Mouse (Mus musculus) limb, embryonic 11.5 days (tissue): ENCODE results near the gene Bicc1. TPM values are rescaled to one million over a fixed set of nuclear protein-coding genes. Genes with fewer than 3 reads are reported as not detected.
A peak's percentile ranks its signal among the peaks of the same experiment; 100 is the strongest.

ENCODE experiments used
- ATAC-seq: fragments of 200-750 bp; cut with Nextera tagmentation; 2 replicates; pipeline ENCODE4 v1.8.0; 2017; ENCODE audit warnings: low read depth; ENCODE audit not compliant: insufficient number of reproducible peaks, low FRiP score, low TSS enrichment
- DNase-seq: peaks from one replicate; pipeline ENCODE4 v3.0.0-alpha.2; 2015; ENCODE audit warnings: low spot score
- H3K27ac ChIP-seq: fragments of 300-500 bp; sonication (generic); replicated peaks from 2 replicates; pipeline ENCODE4 v1.5.1; 2014; ENCODE audit warnings: low read depth, mild to moderate bottlenecking, low read length
- H3K27me3 ChIP-seq: fragments of 300-500 bp; sonication (generic); 2 replicates; pipeline ENCODE4 v1.6.1; 2014; ENCODE audit warnings: mild to moderate bottlenecking, low read length, mixed read lengths; ENCODE audit not compliant: control insufficient read depth, insufficient read depth
- H3K36me3 ChIP-seq: fragments of 300-500 bp; sonication (generic); 2 replicates; pipeline ENCODE4 v1.6.1; 2014; ENCODE audit warnings: mild to moderate bottlenecking, low read length, moderate library complexity, mixed read lengths; ENCODE audit not compliant: control insufficient read depth, insufficient read depth
- H3K4me1 ChIP-seq: fragments of 300-500 bp; sonication (generic); 2 replicates; pipeline ENCODE4 v1.6.1; 2014; ENCODE audit warnings: low read length, mixed read lengths; ENCODE audit not compliant: control insufficient read depth, insufficient read depth
- H3K4me2 ChIP-seq: fragments of 300-500 bp; sonication (generic); 2 replicates; pipeline ENCODE4 v1.6.1; 2014; ENCODE audit warnings: low read depth, mild to moderate bottlenecking, moderate library complexity; ENCODE audit not compliant: severe bottlenecking
- H3K4me3 ChIP-seq: fragments of 300-500 bp; sonication (generic); 2 replicates; pipeline ENCODE4 v1.5.1; 2014; ENCODE audit warnings: low read depth, low read length
- H3K9ac ChIP-seq: fragments of 300-500 bp; sonication (generic); 2 replicates; pipeline ENCODE4 v1.6.1; 2014; ENCODE audit warnings: mild to moderate bottlenecking, low read length
- H3K9me3 ChIP-seq: fragments of 300-500 bp; sonication (generic); 2 replicates; pipeline ENCODE4 v1.6.1; 2016; ENCODE audit warnings: low read length; ENCODE audit not compliant: control insufficient read depth
- WGBS: fragments of 180-500 bp; shearing (Covaris S2); extraction: QIAGEN DNeasy Blood & Tissue Kit; methylation state at CpG from one replicate; pipeline ENCODE4 v1.1.7; 2014; 5-methylcytosine and 5-hydroxymethylcytosine counted together
- polyA plus RNA-seq: library from polyadenylated mRNA; unstranded; fragments of >200 nt; fragmentation: Nextera tagmentation; extraction: Ambion mirVana; gene quantifications from 2 replicates; pipeline ENCODE4 v1.2.1, GENCODE M21; 2014

The Bicc1 gene
- polyA plus RNA-seq, 1 experiment from 2014 or later, result 8.5 TPM

- WGBS, result 94% methylated on average over 5 of the region's 5 CpGs
Observed at GRCm38 (mm10) chr10:71078856-71079255, 80.6 kb downstream of the Bicc1 start.

GRCm38 (mm10) chr10:71065009-71065408 lies 94.5 kb downstream of the Bicc1 start:
- no peak overlapping the region for H3K4me2 ChIP-seq
- H3K9me3 ChIP-seq, result no peaks in the 10 kb centered on the region
- H3K27ac ChIP-seq, result no peak overlapping the region
- H3K27me3 ChIP-seq, result no peaks in the 10 kb centered on the region
- 77% methylated on average over 4 of the region's 4 CpGs for WGBS
- no peak for ATAC-seq
- H3K4me1 ChIP-seq, result no peaks in the 10 kb centered on the region
- no peaks in the 10 kb centered on the region for H3K36me3 ChIP-seq
- H3K9ac ChIP-seq, result no peak overlapping the region
- DNase-seq, result no peak
- H3K4me3 ChIP-seq, result no peak overlapping the region

More at GRCm38 (mm10) chr10:71078856-71079255, 80.6 kb downstream of the Bicc1 start:
- no peaks in the 10 kb centered on the region for H3K36me3 ChIP-seq
- no peaks in the 10 kb centered on the region for H3K9me3 ChIP-seq
- no peak overlapping the region for H3K4me3 ChIP-seq
- no peak overlapping the region for H3K9ac ChIP-seq
- H3K4me1 ChIP-seq, result no peaks in the 10 kb centered on the region
- ATAC-seq (no peak), DNase-seq (no peak)
- H3K4me2 ChIP-seq, result no peak overlapping the region
- no peaks in the 10 kb centered on the region for H3K27me3 ChIP-seq
- H3K27ac ChIP-seq, result no peak overlapping the region

GRCm38 (mm10) chr10:71064576-71064975 lies 94.9 kb downstream of the Bicc1 start:
- Histone ChIP-seq H3K9ac (no peak overlapping the region), H3K4me2 (no peak overlapping the region), H3K36me3 (no peaks in the 10 kb centered on the region), H3K4me3 (no peak overlapping the region), H3K27me3 (no peaks in the 10 kb centered on the region), H3K27ac (no peak overlapping the region), H3K4me1 (no peaks in the 10 kb centered on the region), H3K9me3 (no peaks in the 10 kb centered on the region)
- WGBS, result 93% methylated on average over 6 of the region's 6 CpGs
- no peak for DNase-seq
- ATAC-seq, result no peak

- ATAC-seq, result no peak
- 79% methylated on average over 6 of the region's 6 CpGs for WGBS
- H3K9ac ChIP-seq, result no peak overlapping the region
- no peaks in the 10 kb centered on the region for H3K27me3 ChIP-seq
- H3K36me3 ChIP-seq, result no peaks in the 10 kb centered on the region
- H3K27ac ChIP-seq, result no peak overlapping the region
- no peak overlapping the region for H3K4me3 ChIP-seq
- H3K9me3 ChIP-seq, result no peaks in the 10 kb centered on the region
- peaks cover 7% of the 10 kb centered on the region for H3K4me1 ChIP-seq
- DNase-seq, result no peak
- no peak overlapping the region for H3K4me2 ChIP-seq
Observed at GRCm38 (mm10) chr10:71062151-71062550, 97.3 kb downstream of the Bicc1 start.

GRCm38 (mm10) chr10:71060269-71060668 lies 99.2 kb downstream of the Bicc1 start:
- Histone ChIP-seq H3K4me1 (peaks cover 7% of the 10 kb centered on the region), H3K27ac (no peak overlapping the region), H3K27me3 (no peaks in the 10 kb centered on the region), H3K4me3 (no peak overlapping the region), H3K36me3 (no peaks in the 10 kb centered on the region), H3K4me2 (no peak overlapping the region), H3K9ac (no peak overlapping the region), H3K9me3 (no peaks in the 10 kb centered on the region)
- DNase-seq (peak; percentile 81), ATAC-seq (peak; percentile 81)
- WGBS, result 11% methylated on average over 2 of the region's 2 CpGs

GRCm38 (mm10) chr10:71058616-71059247 lies 100.8 kb downstream of the Bicc1 start:
- H3K36me3 ChIP-seq, result no peaks in the 10 kb centered on the region
- DNase-seq, result no peak
- 36% methylated on average over 14 of the region's 14 CpGs for WGBS
- H3K4me3 ChIP-seq, result no peak overlapping the region
- no peaks in the 10 kb centered on the region for H3K27me3 ChIP-seq
- H3K27ac ChIP-seq, result no peak overlapping the region
- H3K4me2 ChIP-seq, result no peak overlapping the region
- peaks cover 7% of the 10 kb centered on the region for H3K4me1 ChIP-seq
- no peaks in the 10 kb centered on the region for H3K9me3 ChIP-seq
- no peak overlapping the region for H3K9ac ChIP-seq
- ATAC-seq, result no peak

GRCm38 (mm10) chr10:71058070-71058469 lies 101.4 kb downstream of the Bicc1 start:
- DNase-seq, result no peak
- Histone ChIP-seq H3K9ac (no peak overlapping the region), H3K36me3 (no peaks in the 10 kb centered on the region), H3K4me2 (no peak overlapping the region), H3K27ac (0 out of 2 replicates have a peak overlapping the region, but pooled peaks have one; percentile 5), H3K4me1 (peaks cover 7% of the 10 kb centered on the region), H3K9me3 (no peaks in the 10 kb centered on the region), H3K4me3 (no peak overlapping the region), H3K27me3 (no peaks in the 10 kb centered on the region)
- 86% methylated on average over 5 of the region's 5 CpGs for WGBS
- no peak for ATAC-seq

- Histone ChIP-seq H3K4me1 (no peaks in the 10 kb centered on the region), H3K27ac (no peak overlapping the region), H3K36me3 (no peaks in the 10 kb centered on the region), H3K4me3 (no peak overlapping the region), H3K9me3 (no peaks in the 10 kb centered on the region), H3K4me2 (no peak overlapping the region), H3K27me3 (no peaks in the 10 kb centered on the region), H3K9ac (no peak overlapping the region)
- ATAC-seq, result no peak
- DNase-seq, result no peak
- 92% methylated on average over 9 of the region's 9 CpGs for WGBS
Observed at GRCm38 (mm10) chr10:71052748-71053147, 106.8 kb downstream of the Bicc1 start.

- 84% methylated on average over 7 of the region's 7 CpGs for WGBS
- H3K36me3 ChIP-seq, result no peaks in the 10 kb centered on the region
- no peaks in the 10 kb centered on the region for H3K4me1 ChIP-seq
- no peak overlapping the region for H3K4me3 ChIP-seq
- H3K27me3 ChIP-seq, result no peaks in the 10 kb centered on the region
- H3K9ac ChIP-seq, result no peak overlapping the region
- ATAC-seq (no peak), DNase-seq (no peak)
- no peak overlapping the region for H3K4me2 ChIP-seq
- H3K27ac ChIP-seq, result no peak overlapping the region
- H3K9me3 ChIP-seq, result no peaks in the 10 kb centered on the region
Observed at GRCm38 (mm10) chr10:71052208-71052607, 107.3 kb downstream of the Bicc1 start.
